Mouse (Mus musculus): Measurements from ENCODE around the gene Msantd1. TPM values are rescaled to one million over a fixed set of nuclear protein-coding genes. Genes with fewer than 3 reads are reported as not detected.

The Msantd1 gene
- 1.1 TPM for polyA plus RNA-seq (2014; fragmentation: Illumina TruSeq; extraction: RNeasy Lipid Tissue Mini Kit (QIAGEN cat#74804); ENCODE audit: low read depth, low replicate concordance)

DNA sequence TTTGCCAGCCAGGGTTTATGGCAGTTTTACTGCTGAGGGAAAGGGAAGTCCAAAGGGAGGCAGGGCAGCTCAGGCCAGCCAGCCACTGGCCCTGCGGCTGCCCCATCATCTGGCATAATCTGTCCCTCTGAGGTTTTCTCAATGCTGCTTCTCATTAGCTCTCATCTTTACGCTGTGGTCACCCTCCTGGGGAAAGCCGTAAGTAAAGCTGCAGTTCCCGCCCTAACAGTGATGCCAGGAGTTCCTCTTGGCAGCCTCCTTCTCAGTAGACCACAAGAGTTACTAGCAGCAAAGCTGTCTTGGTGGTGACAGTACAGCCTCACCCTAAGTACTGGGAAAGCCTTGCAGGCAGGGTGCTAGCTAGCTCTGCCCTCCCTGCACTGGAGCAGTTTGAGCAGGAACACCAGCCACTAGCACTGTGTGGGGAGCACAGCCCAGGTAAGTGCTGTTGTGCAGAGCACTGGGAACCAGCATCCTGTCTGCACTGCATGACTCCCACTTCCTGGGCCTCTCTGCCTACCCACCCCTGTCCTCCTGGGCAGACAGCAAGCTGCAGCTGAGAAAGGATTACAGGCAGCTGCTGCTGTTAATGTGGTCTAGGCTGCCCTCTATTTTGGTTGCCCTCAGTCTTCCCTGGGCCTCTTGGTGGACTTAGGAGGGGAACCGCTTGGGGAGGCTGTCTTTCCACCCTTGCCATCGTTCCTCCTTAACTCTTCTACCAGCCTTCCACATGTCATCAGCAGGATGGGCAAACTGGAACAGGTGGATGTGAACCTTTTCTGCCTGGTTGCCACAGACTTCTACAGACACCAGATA lies at the start of gene Msantd1:
Msantd1 (plus strand) TSS at position 103 of the 816 bp plus-strand sequence.

DNA sequence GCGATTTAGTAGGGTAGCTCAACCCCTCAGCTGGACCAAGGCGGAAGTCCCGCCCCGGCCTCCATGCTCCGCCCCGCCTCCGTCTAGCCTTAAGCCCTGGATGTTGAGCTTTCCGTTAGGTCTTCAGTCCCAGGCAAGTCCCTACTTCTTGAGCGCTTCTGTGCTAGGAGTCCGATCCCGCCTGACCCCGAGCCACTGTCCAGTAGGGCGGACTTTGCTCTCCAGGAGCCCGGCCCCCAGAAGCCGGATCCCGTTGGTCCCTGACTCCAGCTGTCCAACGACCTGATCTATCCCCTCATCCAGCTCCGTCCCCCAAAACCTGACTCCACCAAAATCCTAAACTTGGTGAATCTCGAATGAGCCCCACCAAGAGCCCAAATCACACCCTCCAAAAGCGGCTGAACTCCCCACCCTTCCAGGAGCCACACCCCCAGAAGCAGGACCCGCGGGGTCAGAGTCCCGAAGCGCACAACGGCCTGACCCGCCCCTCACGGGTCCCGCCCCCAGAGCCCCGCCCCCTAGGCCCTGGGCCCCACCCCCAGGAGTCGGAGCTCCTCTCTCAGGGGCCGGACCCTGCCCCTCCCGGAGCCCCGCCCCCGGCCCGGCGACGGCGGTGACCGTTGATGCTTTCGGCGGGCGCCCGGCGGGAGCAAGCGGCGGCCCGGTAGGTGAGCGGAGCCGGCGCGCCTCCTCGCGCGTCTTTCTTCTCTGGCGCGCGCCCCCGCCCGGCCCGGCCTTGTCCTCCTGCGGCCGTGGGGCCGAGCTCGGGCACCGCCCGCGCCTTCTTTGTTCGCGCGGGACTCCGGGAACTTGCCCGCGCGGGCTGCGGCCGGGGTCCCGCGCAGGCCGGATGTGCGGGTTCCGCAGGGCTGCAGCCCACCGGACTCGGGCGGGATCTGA lies 41.3 kb downstream of the Msantd1 start, which contains the start of gene Rgs12:
Rgs12 (plus strand) TSS at position 585 of the 900 bp plus-strand sequence.

Other genes starting within 250 kb of the Msantd1 start
- 20.0 TPM for gene Nop14, start 247.9 kb upstream of the Msantd1 start, polyA plus RNA-seq (2014; fragmentation: Illumina TruSeq; extraction: RNeasy Lipid Tissue Mini Kit (QIAGEN cat#74804); ENCODE audit: low read depth, low replicate concordance)
- gene Grk4, start 247.6 kb upstream of the Msantd1 start, polyA plus RNA-seq (2014; fragmentation: Illumina TruSeq; extraction: RNeasy Lipid Tissue Mini Kit (QIAGEN cat#74804); ENCODE audit: low read depth, low replicate concordance) = 4.2 TPM
- 13.2 TPM for gene Htt, start 146.3 kb upstream of the Msantd1 start, polyA plus RNA-seq (2014; fragmentation: Illumina TruSeq; extraction: RNeasy Lipid Tissue Mini Kit (QIAGEN cat#74804); ENCODE audit: low read depth, low replicate concordance)
- gene Rgs12, start 41.4 kb downstream of the Msantd1 start, polyA plus RNA-seq (2014; fragmentation: Illumina TruSeq; extraction: RNeasy Lipid Tissue Mini Kit (QIAGEN cat#74804); ENCODE audit: low read depth, low replicate concordance) = 15.7 TPM
- 47.4 TPM for gene Hgfac, start 133.5 kb downstream of the Msantd1 start, polyA plus RNA-seq (2014; fragmentation: Illumina TruSeq; extraction: RNeasy Lipid Tissue Mini Kit (QIAGEN cat#74804); ENCODE audit: low read depth, low replicate concordance)
- gene Dok7, start 148.8 kb downstream of the Msantd1 start, polyA plus RNA-seq (2014; fragmentation: Illumina TruSeq; extraction: RNeasy Lipid Tissue Mini Kit (QIAGEN cat#74804); ENCODE audit: low read depth, low replicate concordance) = 3.3 TPM
- gene Lrpap1, start 197.8 kb downstream of the Msantd1 start, polyA plus RNA-seq (2014; fragmentation: Illumina TruSeq; extraction: RNeasy Lipid Tissue Mini Kit (QIAGEN cat#74804); ENCODE audit: low read depth, low replicate concordance) = 196 TPM

Data from adipose tissue, adult 10 weeks (tissue).